ENCODE assay signal across 8 mouse cellular contexts in genomic region chr12:73952879-73953278, GRCm38 (mm10). TPM values are rescaled to one million over a fixed set of nuclear protein-coding genes. Genes with fewer than 3 reads are reported as not detected.
A peak's percentile ranks its signal among the peaks of the same experiment; 100 is the strongest.
DNase-seq lines count a peak whose midpoint lies in the region; ATAC-seq and TF ChIP-seq lines count a peak whose summit lies in the region.

No protein-coding gene starts in this region.

- H3K4me3 ChIP-seq in lung, adult 2 months (replicated peaks; ENCODE audit: extremely low read depth, low read depth, low read length), result no peak overlapping the region
- peak overlapping the region; percentile 27 for H3K4me3 ChIP-seq in heart, embryonic 11.5 days (ENCODE audit: low read depth, low read length)
- H3K4me3 ChIP-seq in spleen, adult 2 months (ENCODE audit: extremely low read depth, insufficient read depth, insufficient read length), result peak overlapping the region; percentile 46

- ATAC-seq in heart, embryonic 11.5 days (replicated peaks; ENCODE audit: insufficient number of reproducible peaks, low FRiP score, low TSS enrichment), result no peak

- TF ChIP-seq POLR2A in lung, adult 2 months (IDR thresholded peaks at IDR 0.05; ENCODE audit: borderline replicate concordance, extremely low read depth, low read depth, low read length), result no peak
- TF ChIP-seq POLR2A in spleen, adult 2 months (IDR thresholded peaks at IDR 0.05; ENCODE audit: low read depth, low read length), result no peak

- no peaks in the 10 kb centered on the region for H3K27me3 ChIP-seq in heart, embryonic 11.5 days (ENCODE audit: control insufficient read depth, insufficient read depth, low read length)
- no peaks in the 10 kb centered on the region for H3K27me3 ChIP-seq in spleen, adult 2 months (ENCODE audit: control insufficient read depth, insufficient read depth, low read length)

- peak overlapping the region; percentile 43 for H3K27ac ChIP-seq in heart, embryonic 11.5 days (ENCODE audit: low read depth, low read length)
- H3K27ac ChIP-seq in spleen, adult 2 months (ENCODE audit: insufficient read depth, low read length), result no peak overlapping the region

- H3K4me1 ChIP-seq in lung, adult 2 months (ENCODE audit: control insufficient read depth, insufficient read depth, low read length), result peaks cover 3% of the 10 kb centered on the region; the same call in 1 of the 2 replicates
- peaks cover 11% of the 10 kb centered on the region for H3K4me1 ChIP-seq in heart, embryonic 11.5 days (ENCODE audit: control insufficient read depth, insufficient read depth, low read length)
- H3K4me1 ChIP-seq in spleen, adult 2 months (ENCODE audit: control insufficient read depth, insufficient read depth, insufficient read length), result peaks cover 5% of the 10 kb centered on the region

- TF ChIP-seq CTCF in lung, adult 2 months (IDR thresholded peaks at IDR 0.05; ENCODE audit: insufficient read depth, low read length), result no peak
- TF ChIP-seq CTCF in spleen, adult 2 months (IDR thresholded peaks at IDR 0.05; ENCODE audit: extremely low read depth, insufficient read depth, insufficient read length, insufficient replicate concordance), result no peak

- peak overlapping the region; percentile 70 for H3K9ac ChIP-seq in heart, embryonic 11.5 days (ENCODE audit: low read depth, low read length)

- DNase-seq in lung, adult 18-20 months, result peak; percentile 13 to 19
- no peak for DNase-seq in lung, adult 2 months
- peak; percentile 62 to 67 for DNase-seq in cerebellum, postnatal 10 days
- peak; percentile 56 for DNase-seq in kidney, postnatal 14 days
- peak; percentile 55 to 58 for DNase-seq in lung, postnatal 4 days
- peak in 1 of 2 experiments; percentile 47 for DNase-seq in spleen, adult 2 months (ENCODE audit: low read depth in 1 of 2, low spot score in 2 of 2)
- DNase-seq in layer of hippocampus, adult 9-10 months (ENCODE audit: low spot score), result no peak

- peak overlapping the region; percentile 74 for H3K4me2 ChIP-seq in heart, embryonic 11.5 days

- no peaks in the 10 kb centered on the region for H3K36me3 ChIP-seq in heart, embryonic 11.5 days (ENCODE audit: control insufficient read depth, insufficient read depth, low read length)
- peaks cover 3% of the 10 kb centered on the region for H3K36me3 ChIP-seq in spleen, adult 2 months (ENCODE audit: control insufficient read depth, insufficient read depth, low read length)

- H3K9me3 ChIP-seq in heart, embryonic 11.5 days (replicated peaks; ENCODE audit: control insufficient read depth, low read length), result no peaks in the 10 kb centered on the region

- 6% methylated on average over 15 of the region's 15 CpGs for WGBS in lung, adult 2 months
- 9% methylated on average over 15 of the region's 15 CpGs for WGBS in heart, embryonic 11.5 days (ENCODE audit: insufficient replicate concordance)
- 13% methylated on average over 15 of the region's 15 CpGs for WGBS in spleen, adult 2 months

RNA-seq across cellular contexts. Expression of gene Snapc1, which starts 11.4 kb away (rescaled TPM):
- 8.2 and 8.9 TPM in 2 replicates for polyA plus RNA-seq in lung, adult 2 months (2012; rRNA removed)
- 17.8 and 21.2 TPM in 2 replicates for polyA plus RNA-seq in heart, embryonic 11.5 days (2014; fragmentation: Nextera tagmentation; extraction: Ambion mirVana)
- 7.7 and 8.2 TPM in 2 replicates for polyA plus RNA-seq in spleen, adult 2 months (2012; rRNA removed)

RNA-seq across cellular contexts. Expression of gene Gm49321, which starts 15.4 kb away (rescaled TPM):
- polyA plus RNA-seq in lung, adult 2 months (2012; rRNA removed), result not detected in 2 replicates
- 12.0 and 14.1 TPM in 2 replicates for polyA plus RNA-seq in heart, embryonic 11.5 days (2014; fragmentation: Nextera tagmentation; extraction: Ambion mirVana)
- polyA plus RNA-seq in spleen, adult 2 months (2012; rRNA removed), result 0.48 TPM in 1 of 2 replicates, not detected in the other

RNA-seq across cellular contexts. Expression of gene Syt16, which starts 44.6 kb away (rescaled TPM):
- polyA plus RNA-seq in lung, adult 2 months (2012; rRNA removed), result not detected in 2 replicates
- 0.49 and 0.52 TPM in 2 replicates for polyA plus RNA-seq in heart, embryonic 11.5 days (2014; fragmentation: Nextera tagmentation; extraction: Ambion mirVana)
- not detected in 2 replicates for polyA plus RNA-seq in spleen, adult 2 months (2012; rRNA removed)

RNA-seq across cellular contexts. Expression of gene Hif1a, which starts 51.7 kb away (rescaled TPM):
- 19.0 and 23.9 TPM in 2 replicates for polyA plus RNA-seq in lung, adult 2 months (2012; rRNA removed)
- polyA plus RNA-seq in heart, embryonic 11.5 days (2014; fragmentation: Nextera tagmentation; extraction: Ambion mirVana), result 182 and 206 TPM in 2 replicates
- 12.8 and 24.8 TPM in 2 replicates for polyA plus RNA-seq in spleen, adult 2 months (2012; rRNA removed)

Comparison
In these comparisons a context has a peak if more than half of its experiments do, and no peak if none do; other contexts are left out.
1. DNase-seq: peak in lung, adult 18-20 months (2 of 2), cerebellum, postnatal 10 days (2 of 2), kidney, postnatal 14 days (single experiment) and lung, postnatal 4 days (2 of 2); none in lung, adult 2 months (single experiment) and layer of hippocampus, adult 9-10 months (single experiment).